In genomic region chr12:101740486-101740885, GRCm38 (mm10) we compare ENCODE assay signal across 26 mouse cellular contexts. TPM values are rescaled to one million over a fixed set of nuclear protein-coding genes. Genes with fewer than 3 reads are reported as not detected.
DNase-seq lines count a peak whose midpoint lies in the region; ATAC-seq and TF ChIP-seq lines count a peak whose summit lies in the region.
"Had no signal": no experiment of that assay in that cellular context is flagged by ENCODE, and none has a peak within 500 bp of the region (broad histone marks: within the 10 kb centered on the region; RNA-seq: fewer than 3 reads in every experiment).

No protein-coding gene starts in this region.

- H3K27me3 ChIP-seq in heart, adult 2 months (ENCODE audit: control insufficient read depth, insufficient read depth, low read length) = no peaks in the 10 kb centered on the region
- no peaks in the 10 kb centered on the region for H3K27me3 ChIP-seq in kidney, postnatal 0 days (ENCODE audit: insufficient read depth, low read length)
- H3K27me3 ChIP-seq in liver, embryonic 15.5 days = no peaks in the 10 kb centered on the region
- no peaks in the 10 kb centered on the region for H3K27me3 ChIP-seq in liver, embryonic 11.5 days (replicated peaks; ENCODE audit: control insufficient read depth, insufficient read depth, low read length)
- H3K27me3 ChIP-seq: heart, embryonic 15.5 days; hindbrain, embryonic 15.5 days; limb, embryonic 12.5 days; lung, embryonic 15.5 days had no signal

- no peak for TF ChIP-seq EP300 in heart, adult 2 months (IDR thresholded peaks at IDR 0.05; ENCODE audit: insufficient read depth, low read depth, low read length)

- H3K9me3 ChIP-seq in kidney, postnatal 0 days (replicated peaks; ENCODE audit: low read length) = no peaks in the 10 kb centered on the region
- no peaks in the 10 kb centered on the region for H3K9me3 ChIP-seq in liver, embryonic 15.5 days (replicated peaks)
- no peaks in the 10 kb centered on the region for H3K9me3 ChIP-seq in liver, embryonic 11.5 days (ENCODE audit: control insufficient read depth, low read length)
- H3K9me3 ChIP-seq: heart, embryonic 15.5 days; hindbrain, embryonic 10.5 days; hindbrain, embryonic 15.5 days; limb, embryonic 12.5 days; lung, embryonic 15.5 days had no signal

- H3K27ac ChIP-seq in heart, adult 2 months = peak overlapping the region; percentile 24
- H3K27ac ChIP-seq in kidney, postnatal 0 days = peak overlapping the region; percentile 65; the same call in 1 of the 2 replicates
- H3K27ac ChIP-seq in liver, embryonic 15.5 days (replicated peaks) = no peak overlapping the region
- H3K27ac ChIP-seq in liver, embryonic 11.5 days (ENCODE audit: low read depth, low read length) = no peak overlapping the region
- H3K27ac ChIP-seq: heart, embryonic 15.5 days; hindbrain, embryonic 10.5 days; hindbrain, embryonic 15.5 days; limb, embryonic 12.5 days; liver, embryonic 14.5 days; lung, embryonic 15.5 days had no signal

- no peak overlapping the region for H3K4me2 ChIP-seq in kidney, postnatal 0 days (ENCODE audit: low read length)
- no peak overlapping the region for H3K4me2 ChIP-seq in liver, embryonic 15.5 days
- no peak overlapping the region for H3K4me2 ChIP-seq in liver, embryonic 11.5 days
- H3K4me2 ChIP-seq: heart, embryonic 15.5 days; hindbrain, embryonic 15.5 days; limb, embryonic 12.5 days; lung, embryonic 15.5 days had no signal

- no peak for TF ChIP-seq POLR2A in heart, adult 2 months (IDR thresholded peaks at IDR 0.05; ENCODE audit: insufficient read depth, low read depth, low read length)

- no peak overlapping the region for H3K4me3 ChIP-seq in heart, adult 2 months
- H3K4me3 ChIP-seq in kidney, postnatal 0 days (replicated peaks; ENCODE audit: low read depth, low read length) = no peak overlapping the region
- H3K4me3 ChIP-seq in liver, embryonic 15.5 days (replicated peaks) = no peak overlapping the region
- no peak overlapping the region for H3K4me3 ChIP-seq in liver, embryonic 11.5 days (ENCODE audit: low read depth, low read length)
- H3K4me3 ChIP-seq: erythroblast, embryonic 14.5 days; heart, embryonic 15.5 days; hindbrain, embryonic 10.5 days; hindbrain, embryonic 15.5 days; limb, embryonic 12.5 days; lung, embryonic 15.5 days had no signal

- no peaks in the 10 kb centered on the region for H3K4me1 ChIP-seq in heart, adult 2 months (ENCODE audit: control insufficient read depth, insufficient read depth, low read length)
- no peaks in the 10 kb centered on the region for H3K4me1 ChIP-seq in kidney, postnatal 0 days (replicated peaks; ENCODE audit: insufficient read depth, low read length)
- no peaks in the 10 kb centered on the region for H3K4me1 ChIP-seq in liver, embryonic 15.5 days (replicated peaks)
- H3K4me1 ChIP-seq in liver, embryonic 11.5 days (replicated peaks; ENCODE audit: control insufficient read depth, insufficient read depth, low read length) = no peaks in the 10 kb centered on the region
- H3K4me1 ChIP-seq: heart, embryonic 15.5 days; hindbrain, embryonic 10.5 days; hindbrain, embryonic 15.5 days; limb, embryonic 12.5 days; lung, embryonic 15.5 days had no signal

- ATAC-seq in kidney, postnatal 0 days (replicated peaks; ENCODE audit: low FRiP score, low read depth) = no peak
- peak; percentile 25; the same call in 1 of the 2 replicates for ATAC-seq in liver, embryonic 15.5 days (ENCODE audit: insufficient read depth)
- ATAC-seq in liver, embryonic 11.5 days (replicated peaks; ENCODE audit: low FRiP score) = no peak
- peak; percentile 47; the same call in 1 of the 2 replicates for ATAC-seq in common myeloid progenitor, adult 5-6 weeks (replicated peaks; ENCODE audit: low read depth, poor library complexity, severe bottlenecking)
- ATAC-seq: forebrain, postnatal 0 days; inflammation-experienced regulatory T-cells, adult 6 months had no signal

- TF ChIP-seq CTCF in heart, adult 2 months (IDR thresholded peaks at IDR 0.05) = no peak
- TF ChIP-seq CTCF in kidney, postnatal 0 days (IDR thresholded peaks at IDR 0.05; ENCODE audit: low read depth) = no peak

- H3K36me3 ChIP-seq in heart, adult 2 months (ENCODE audit: control insufficient read depth, insufficient read depth, low read length) = no peaks in the 10 kb centered on the region
- no peaks in the 10 kb centered on the region for H3K36me3 ChIP-seq in kidney, postnatal 0 days (ENCODE audit: insufficient read depth, low read length)
- H3K36me3 ChIP-seq in liver, embryonic 15.5 days (replicated peaks) = no peaks in the 10 kb centered on the region
- no peaks in the 10 kb centered on the region for H3K36me3 ChIP-seq in liver, embryonic 11.5 days (ENCODE audit: control insufficient read depth, insufficient read depth, low read length)
- H3K36me3 ChIP-seq: heart, embryonic 15.5 days; hindbrain, embryonic 10.5 days; hindbrain, embryonic 15.5 days; limb, embryonic 12.5 days; lung, embryonic 15.5 days had no signal

- WGBS in heart, adult 2 months = 6% methylated on average over 2 of the region's 2 CpGs
- WGBS in kidney, postnatal 0 days = 34% methylated on average over 2 of the region's 2 CpGs
- 15% methylated on average over 2 of the region's 2 CpGs for WGBS in liver, embryonic 15.5 days (ENCODE audit: insufficient replicate concordance)
- whole genome bisulfite sequencing in liver, embryonic 11.5 days = 37% methylated on average over 2 of the region's 2 CpGs

- DNase-seq in heart, adult 2 months = peak in 1 of 2 experiments; percentile 49
- DNase-seq in heart, postnatal 36 days = no peak
- peak; percentile 35 for DNase-seq in kidney, postnatal 0 days (ENCODE audit: low spot score)
- DNase-seq in kidney, adult 18-20 months = no peak
- DNase-seq in liver, embryonic 11.5 days (ENCODE audit: low spot score) = no peak
- no peak for DNase-seq in right cerebral cortex, postnatal 10 days (ENCODE audit: low spot score in 2 of 2)
- DNase-seq: cerebellum, adult 18-20 months; cerebellum, postnatal 10 days; forebrain, postnatal 0 days; gastrocnemius, postnatal 14 days; kidney, adult 11 months; layer of hippocampus, adult 9-11 months; midbrain, embryonic 14.5 days; right cerebral cortex, postnatal 14 days had no signal

- intact Hi-C loops in heart, adult 2 months (cut with DNase I) = no loop called here
- intact Hi-C loops in heart, postnatal 36 days (cut with DNase I) = no loop called here

- H3K9ac ChIP-seq in heart, adult 2 months (ENCODE audit: low read depth, low read length) = no peak overlapping the region
- no peak overlapping the region for H3K9ac ChIP-seq in kidney, postnatal 0 days (ENCODE audit: low read depth, low read length)
- H3K9ac ChIP-seq in liver, embryonic 15.5 days = no peak overlapping the region
- H3K9ac ChIP-seq in liver, embryonic 11.5 days (ENCODE audit: low read depth, low read length) = no peak overlapping the region
- H3K9ac ChIP-seq: forebrain, postnatal 0 days; heart, embryonic 15.5 days; hindbrain, embryonic 15.5 days; limb, embryonic 12.5 days; liver, embryonic 14.5 days; lung, embryonic 15.5 days had no signal

- no peaks in the 10 kb centered on the region for H3K79me2 ChIP-seq in heart, adult 2 months (replicated peaks; ENCODE audit: control insufficient read depth, insufficient read depth, low read length)

RNA-seq across cellular contexts. Expression of gene Tc2n, which starts 22.2 kb away (rescaled TPM):
- under 1 TPM; 0.34 to 0.59 TPM for total RNA-seq in heart, adult 2 months (2021)
- 0.06 and 0.12 TPM in 2 replicates for polyA plus RNA-seq in heart, adult 2 months (2012; rRNA removed)
- total RNA-seq in heart, postnatal 36 days (2021) = under 1 TPM; 0.65 to 0.97 TPM
- 0.37 and 0.58 TPM in 2 replicates for polyA plus RNA-seq in kidney, postnatal 0 days (2015; fragmentation: Nextera tagmentation; extraction: Ambion mirVana)
- polyA plus RNA-seq in liver, embryonic 15.5 days (2015; fragmentation: Nextera tagmentation; extraction: Ambion mirVana) = 0.06 and 0.21 TPM in 2 replicates
- 0.11 TPM in 1 of 2 replicates, not detected in the other for polyA plus RNA-seq in liver, embryonic 11.5 days (2014; fragmentation: Nextera tagmentation; extraction: Ambion mirVana)
- total RNA-seq in common myeloid progenitor, adult 5-6 weeks (2017) = not detected in 2 replicates
- total RNA-seq: granulocyte monocyte progenitor cell, adult 5-6 weeks; monocyte, adult 5-6 weeks had no signal
- polyA plus RNA-seq: erythroblast, embryonic 14.5 days had no signal

Comparison
In these comparisons a context has a peak if more than half of its experiments do, and no peak if none do; other contexts are left out.
1. ATAC-seq: peak in liver, embryonic 15.5 days (single experiment) and common myeloid progenitor, adult 5-6 weeks (single experiment); none in kidney, postnatal 0 days (single experiment) and liver, embryonic 11.5 days (single experiment).
2. H3K27ac ChIP-seq: peak in heart, adult 2 months (single experiment) and kidney, postnatal 0 days (single experiment); none in liver, embryonic 15.5 days (single experiment) and liver, embryonic 11.5 days (single experiment).